Mouse (Mus musculus): Measurements from ENCODE around the gene Nlrp6.
"Not testable (repeated sequence)": the region's sequence is repeated elsewhere in the genome, so short reads cannot be mapped to it uniquely, and the experiment has no call there.

Nlrp6 gene

GRCm38 (mm10) chr7:140951051-140951450, 30.3 kb downstream of the Nlrp6 start:
- DNase-seq: no peak

GRCm38 (mm10) chr7:140951765-140952164, 31.1 kb downstream of the Nlrp6 start:
- DNase-seq: no peak

GRCm38 (mm10) chr7:140952441-140952840, 31.7 kb downstream of the Nlrp6 start:
- DNase-seq: no peak

- no peak for DNase-seq
Observed at GRCm38 (mm10) chr7:140953133-140953532, 32.4 kb downstream of the Nlrp6 start.

GRCm38 (mm10) chr7:140953800-140954732, 33.4 kb downstream of the Nlrp6 start:
- no peak for DNase-seq

- no peak for DNase-seq
Observed at GRCm38 (mm10) chr7:140954733-140955071, 34.0 kb downstream of the Nlrp6 start.

- DNase-seq: no peak
Observed at GRCm38 (mm10) chr7:140955342-140955741, 34.6 kb downstream of the Nlrp6 start.

GRCm38 (mm10) chr7:140955758-140956555, 35.3 kb downstream of the Nlrp6 start, which contains the start of the genes Gm45717 and Ifitm2:
TSS of gene Gm45717 (minus strand) at chr7:140955937.
TSS of gene Ifitm2 (minus strand) at chr7:140955987.
- no peak for DNase-seq

- DNase-seq: no peak
Observed at GRCm38 (mm10) chr7:140956556-140956869, 35.8 kb downstream of the Nlrp6 start.

- DNase-seq: peak; percentile 64
Observed at GRCm38 (mm10) chr7:140959181-140959901, 38.6 kb downstream of the Nlrp6 start.

GRCm38 (mm10) chr7:140960026-140960425, 39.3 kb downstream of the Nlrp6 start:
- no peak for DNase-seq

- DNase-seq: no peak
Observed at GRCm38 (mm10) chr7:140961416-140961815, 40.7 kb downstream of the Nlrp6 start.

GRCm38 (mm10) chr7:140962733-140963132, 42.0 kb downstream of the Nlrp6 start:
- DNase-seq: no peak

GRCm38 (mm10) chr7:140966921-140967320, 46.2 kb downstream of the Nlrp6 start, which contains the start of gene Ifitm1:
TSS of gene Ifitm1 (plus strand) at chr7:140967221.
- DNase-seq: no peak

- DNase-seq: no peak
Observed at GRCm38 (mm10) chr7:140967862-140968591, 47.3 kb downstream of the Nlrp6 start.

- DNase-seq: not testable (repeated sequence)
Observed at GRCm38 (mm10) chr7:140968710-140969109, 48.0 kb downstream of the Nlrp6 start.

- no peak for DNase-seq
Observed at GRCm38 (mm10) chr7:140970931-140971330, 50.2 kb downstream of the Nlrp6 start.

- DNase-seq: no peak
Observed at GRCm38 (mm10) chr7:140971479-140972171, 50.9 kb downstream of the Nlrp6 start.

- no peak for DNase-seq
Observed at GRCm38 (mm10) chr7:140973396-140974165, 52.9 kb downstream of the Nlrp6 start.

GRCm38 (mm10) chr7:140974940-140975339, 54.2 kb downstream of the Nlrp6 start:
- DNase-seq: no peak

GRCm38 (mm10) chr7:140975465-140975864, 54.8 kb downstream of the Nlrp6 start:
- DNase-seq: no peak
